Mouse (Mus musculus) forebrain, postnatal 0 days (tissue): ENCODE measurements at regions not wholly inside any gene's neighbourhood (a gene's known extent, or its start where the extent isn't known, plus 50 kb on each side); places are given as distances from the start of the nearest gene placed in this dataset.

ENCODE experiments used
- ATAC-seq: fragments of 200-750 bp; cut with Nextera tagmentation; 2 replicates; pipeline ENCODE4 v1.8.0; 2017; ENCODE audit warnings: mild to moderate bottlenecking, moderate library complexity
- DNase-seq: peaks from one replicate; pipeline ENCODE4 v3.0.0-alpha.2; 2015
- H3K27ac ChIP-seq: fragments of 300-500 bp; sonication (generic); 2 replicates; pipeline ENCODE4 v1.5.1; 2014; ENCODE audit warnings: low read depth, mild to moderate bottlenecking, antibody characterized with exemption, low read length, moderate library complexity, mixed read lengths
- H3K27me3 ChIP-seq: fragments of 300-500 bp; sonication (generic); 2 replicates; pipeline ENCODE4 v1.6.1; 2014; ENCODE audit warnings: mild to moderate bottlenecking, low read length, mixed read lengths; ENCODE audit not compliant: insufficient read depth
- H3K36me3 ChIP-seq: fragments of 300-500 bp; sonication (generic); 2 replicates; pipeline ENCODE4 v1.6.1; 2014; ENCODE audit warnings: mild to moderate bottlenecking, moderate library complexity; ENCODE audit not compliant: insufficient read depth
- H3K4me1 ChIP-seq: fragments of 300-500 bp; sonication (generic); 2 replicates; pipeline ENCODE4 v1.6.1; 2014; ENCODE audit warnings: antibody characterized with exemption; ENCODE audit not compliant: insufficient read depth
- H3K4me2 ChIP-seq: fragments of 300-500 bp; sonication (generic); 2 replicates; pipeline ENCODE4 v1.6.1; 2014; ENCODE audit warnings: low read depth, mild to moderate bottlenecking, moderate library complexity
- H3K4me3 ChIP-seq: fragments of 300-500 bp; sonication (generic); 2 replicates; pipeline ENCODE4 v1.5.1; 2014; ENCODE audit warnings: low read depth, low read length, mixed read lengths
- H3K9ac ChIP-seq: fragments of 300-500 bp; sonication (generic); 2 replicates; pipeline ENCODE4 v1.6.1; 2014; ENCODE audit warnings: mild to moderate bottlenecking
- H3K9me3 ChIP-seq: fragments of 300-500 bp; sonication (generic); 2 replicates; pipeline ENCODE4 v1.6.1; 2016; ENCODE audit warnings: low read length
- CTCF ChIP-seq: sonication (generic); IDR thresholded peaks from 2 replicates; pipeline ENCODE4 v1.5.1; 2016; ENCODE audit warnings: antibody characterized with exemption, control low read depth, low read depth
- WGBS: fragments of 180-500 bp; shearing (Covaris S2); extraction: QIAGEN DNeasy Blood & Tissue Kit; methylation state at CpG from one replicate; pipeline ENCODE4 v1.1.7; 2014; 5-methylcytosine and 5-hydroxymethylcytosine counted together

DNA sequence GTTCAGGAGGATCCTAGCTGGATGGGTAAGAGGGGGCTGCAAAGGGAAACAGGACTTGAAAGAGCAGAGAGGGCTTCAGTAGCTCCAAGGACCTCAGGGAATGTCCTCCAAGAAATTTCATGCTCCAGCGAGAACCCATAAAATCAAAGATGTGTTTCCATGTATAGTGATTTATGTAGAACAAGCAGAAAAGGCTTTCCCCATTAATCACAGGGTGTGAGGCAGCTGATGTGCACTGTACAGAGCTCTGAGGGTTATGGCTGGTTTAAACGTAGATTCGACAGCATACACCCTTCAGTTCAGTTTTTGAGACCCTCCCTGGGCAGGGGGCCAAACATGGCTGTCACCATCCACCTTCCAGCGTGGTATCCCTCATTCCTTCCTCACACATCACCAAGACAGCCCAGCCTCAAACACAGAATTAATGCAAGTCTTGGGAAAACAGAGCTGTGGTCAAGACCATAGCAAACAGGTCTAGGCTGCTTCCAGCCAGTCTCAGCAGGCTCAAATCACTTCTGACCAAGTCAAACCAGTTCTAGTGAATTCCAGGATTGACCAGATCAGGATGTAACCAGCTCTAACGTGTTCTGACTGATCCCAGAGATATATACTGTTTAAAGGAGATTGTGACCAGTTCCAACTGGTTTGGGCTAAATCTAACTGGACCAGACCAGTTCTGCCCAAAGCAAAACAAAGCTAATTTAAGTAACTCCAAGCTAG is 78.9 kb upstream of the Smad3 start:
- Histone ChIP-seq H3K9me3 (no peaks in the 10 kb centered on the region), H3K9ac (no peak overlapping the region), H3K27me3 (no peaks in the 10 kb centered on the region; the same call in 1 of the 2 replicates), H3K4me2 (no peak overlapping the region), H3K27ac (no peak overlapping the region), H3K36me3 (no peaks in the 10 kb centered on the region), H3K4me1 (no peaks in the 10 kb centered on the region), H3K4me3 (no peak overlapping the region)
- no peak for DNase-seq
- TF ChIP-seq CTCF: no peak
- 64% methylated on average over 5 of the region's 5 CpGs for WGBS
- ATAC-seq: no peak

GRCm38 (mm10) chr9:63836036-63836435 is 78.2 kb upstream of the Smad3 start:
- ATAC-seq: no peak

GRCm38 (mm10) chr9:63834416-63834815 is 76.6 kb upstream of the Smad3 start:
- Histone ChIP-seq H3K4me2 (no peak overlapping the region), H3K4me3 (no peak overlapping the region), H3K27ac (no peak overlapping the region), H3K4me1 (no peaks in the 10 kb centered on the region), H3K9me3 (no peaks in the 10 kb centered on the region), H3K27me3 (no peaks in the 10 kb centered on the region; the same call in 1 of the 2 replicates), H3K9ac (no peak overlapping the region), H3K36me3 (no peaks in the 10 kb centered on the region)
- ATAC-seq: no peak
- DNase-seq: no peak
- WGBS: 77% methylated on average over 3 of the region's 3 CpGs
- TF ChIP-seq CTCF: no peak

More at GRCm38 (mm10) chr9:63836036-63836435, 78.2 kb upstream of the Smad3 start:
- Histone ChIP-seq H3K4me3 (no peak overlapping the region), H3K9me3 (no peaks in the 10 kb centered on the region), H3K27me3 (no peaks in the 10 kb centered on the region; the same call in 1 of the 2 replicates), H3K9ac (no peak overlapping the region), H3K27ac (no peak overlapping the region), H3K4me2 (no peak overlapping the region), H3K36me3 (no peaks in the 10 kb centered on the region), H3K4me1 (no peaks in the 10 kb centered on the region)
- no peak for TF ChIP-seq CTCF
- no peak for DNase-seq
- WGBS: 50% methylated on average over 11 of the region's 11 CpGs

DNA sequence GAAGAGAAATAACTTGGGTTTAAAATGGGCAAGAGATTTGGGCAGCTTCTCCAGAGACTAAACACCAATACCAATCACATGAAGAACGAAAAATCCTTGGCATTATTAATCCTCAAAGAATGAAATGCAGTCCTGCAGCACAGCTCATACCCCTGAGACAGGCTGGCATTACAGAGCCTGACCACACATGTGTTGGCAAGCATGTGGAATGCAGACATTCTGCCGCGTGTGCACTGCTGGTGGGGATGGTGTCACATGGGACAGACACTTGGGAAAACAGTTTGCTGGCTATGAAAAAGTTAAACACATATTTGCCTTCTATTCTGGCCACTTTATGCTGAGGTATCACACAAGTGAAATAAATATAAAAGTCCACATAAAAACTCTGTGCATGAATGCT is 60.4 kb upstream of the Smad3 start:
- 75% methylated on average over 3 of the region's 3 CpGs for WGBS
- no peak for TF ChIP-seq CTCF
- Histone ChIP-seq H3K36me3 (no peaks in the 10 kb centered on the region), H3K27me3 (no peaks in the 10 kb centered on the region), H3K27ac (no peak overlapping the region), H3K4me1 (no peaks in the 10 kb centered on the region), H3K9ac (no peak overlapping the region), H3K9me3 (no peaks in the 10 kb centered on the region), H3K4me3 (no peak overlapping the region), H3K4me2 (no peak overlapping the region)
- no peak for DNase-seq
- ATAC-seq: no peak

- WGBS: 75% methylated on average over 2 of the region's 2 CpGs
- Histone ChIP-seq H3K4me2 (no peak overlapping the region), H3K27ac (no peak overlapping the region), H3K27me3 (no peaks in the 10 kb centered on the region), H3K9me3 (no peaks in the 10 kb centered on the region), H3K4me3 (no peak overlapping the region), H3K9ac (no peak overlapping the region), H3K36me3 (no peaks in the 10 kb centered on the region), H3K4me1 (no peaks in the 10 kb centered on the region)
- ATAC-seq (no peak), DNase-seq (no peak)
- peak; percentile 40 for TF ChIP-seq CTCF
Observed at GRCm38 (mm10) chr9:63816540-63816939, 58.7 kb upstream of the Smad3 start.

- DNase-seq (no peak), ATAC-seq (no peak)
- H3K27me3 ChIP-seq: no peaks in the 10 kb centered on the region
- H3K36me3 ChIP-seq: no peaks in the 10 kb centered on the region
- H3K4me2 ChIP-seq: no peak overlapping the region
- H3K4me1 ChIP-seq: no peaks in the 10 kb centered on the region
- H3K27ac ChIP-seq: no peak overlapping the region
- no peak overlapping the region for H3K4me3 ChIP-seq
- no peaks in the 10 kb centered on the region for H3K9me3 ChIP-seq
- no peak overlapping the region for H3K9ac ChIP-seq
- 61% methylated on average over 3 of the region's 3 CpGs for WGBS
- TF ChIP-seq CTCF: no peak
Observed at GRCm38 (mm10) chr9:63809901-63810587, 52.2 kb upstream of the Smad3 start.
